Mouse (Mus musculus) liver, postnatal 0 days (tissue): ENCODE data around the gene Olfml2a. TPM values are rescaled to one million over a fixed set of nuclear protein-coding genes. Genes with fewer than 3 reads are reported as not detected.
A peak's percentile ranks its signal among the peaks of the same experiment; 100 is the strongest.

ENCODE experiments used
- ATAC-seq: fragments of 200-750 bp; cut with Nextera tagmentation; 2 replicates; pipeline ENCODE4 v1.8.0; 2017; ENCODE audit warnings: mild to moderate bottlenecking, moderate library complexity
- DNase-seq: peaks from one replicate; pipeline ENCODE4 v3.0.0-alpha.2; 2016
- H3K27ac ChIP-seq: fragments of 300-500 bp; sonication (generic); 2 replicates; pipeline ENCODE4 v1.5.1; 2014; ENCODE audit warnings: antibody characterized with exemption, moderate library complexity, mild to moderate bottlenecking, low read depth
- H3K27me3 ChIP-seq: fragments of 300-500 bp; sonication (generic); 2 replicates; pipeline ENCODE4 v1.6.1; 2014; ENCODE audit warnings: low read length, control low read depth, mixed read lengths; ENCODE audit not compliant: insufficient read depth
- H3K36me3 ChIP-seq: fragments of 300-500 bp; sonication (generic); replicated peaks from 2 replicates; pipeline ENCODE4 v1.6.1; 2014; ENCODE audit warnings: mild to moderate bottlenecking, control low read depth, low read length, moderate library complexity, mixed read lengths; ENCODE audit not compliant: insufficient read depth
- H3K4me1 ChIP-seq: fragments of 300-500 bp; sonication (generic); 2 replicates; pipeline ENCODE4 v1.6.1; 2014; ENCODE audit warnings: antibody characterized with exemption, mild to moderate bottlenecking, control low read depth; ENCODE audit not compliant: insufficient read depth
- H3K4me2 ChIP-seq: fragments of 300-500 bp; sonication (generic); 2 replicates; pipeline ENCODE4 v1.6.1; 2014; ENCODE audit warnings: low read depth, mild to moderate bottlenecking, low read length, moderate library complexity, mixed read lengths
- H3K4me3 ChIP-seq: fragments of 300-500 bp; sonication (generic); 2 replicates; pipeline ENCODE4 v1.5.1; 2014; ENCODE audit warnings: low read depth, low read length
- H3K9ac ChIP-seq: fragments of 300-500 bp; sonication (generic); replicated peaks from 2 replicates; pipeline ENCODE4 v1.6.1; 2014; ENCODE audit warnings: mild to moderate bottlenecking, moderate library complexity
- H3K9me3 ChIP-seq: fragments of 300-500 bp; sonication (generic); 2 replicates; pipeline ENCODE4 v1.6.1; 2016; ENCODE audit warnings: mild to moderate bottlenecking, control low read depth, low read length, mixed read lengths
- CTCF ChIP-seq: sonication (generic); IDR thresholded peaks from 2 replicates; pipeline ENCODE4 v1.5.1; 2016; ENCODE audit warnings: antibody characterized with exemption, low read depth
- EP300 ChIP-seq: IDR thresholded peaks from 2 replicates; pipeline ENCODE4 v1.6.1; 2016; ENCODE audit warnings: antibody characterized with exemption, low read depth, mild to moderate bottlenecking
- WGBS: fragments of 180-500 bp; shearing (Covaris S2); extraction: QIAGEN DNeasy Blood & Tissue Kit; methylation state at CpG from one replicate; pipeline ENCODE4 v1.1.7; 2014; ENCODE audit not compliant: insufficient replicate concordance; 5-methylcytosine and 5-hydroxymethylcytosine counted together
- polyA plus RNA-seq: library from polyadenylated mRNA; unstranded; fragments of >200 nt; fragmentation: Nextera tagmentation; extraction: Ambion mirVana; gene quantifications from 2 replicates; pipeline ENCODE4 v1.2.1, GENCODE M21; 2015

The Olfml2a gene
- polyA plus RNA-seq, 1 experiment from 2014 or later, result 0.06 TPM

- WGBS, result 51% methylated on average over 4 of the region's 4 CpGs
- no peak overlapping the region for H3K27ac ChIP-seq
- H3K4me1 ChIP-seq, result peaks cover 32% of the 10 kb centered on the region
- ATAC-seq (no peak), DNase-seq (no peak)
- no peak for TF ChIP-seq CTCF
- TF ChIP-seq EP300, result no peak
- H3K4me3 ChIP-seq, result no peak overlapping the region
- H3K9me3 ChIP-seq, result no peaks in the 10 kb centered on the region
- H3K4me2 ChIP-seq, result no peak overlapping the region
- H3K36me3 ChIP-seq, result peaks cover 39% of the 10 kb centered on the region
- no peak overlapping the region for H3K9ac ChIP-seq
- no peaks in the 10 kb centered on the region for H3K27me3 ChIP-seq
Measured at GRCm38 (mm10) chr2:38999381-38999780, 67.6 kb downstream of the Olfml2a start.

GRCm38 (mm10) chr2:38999910-39000586, 68.3 kb downstream of the Olfml2a start:
- H3K36me3 ChIP-seq, result peaks cover 39% of the 10 kb centered on the region
- no peak for TF ChIP-seq EP300
- H3K9ac ChIP-seq, result no peak overlapping the region
- DNase-seq (peak; percentile 20), ATAC-seq (no peak)
- no peak overlapping the region for H3K4me3 ChIP-seq
- H3K27me3 ChIP-seq, result no peaks in the 10 kb centered on the region
- H3K27ac ChIP-seq, result no peak overlapping the region
- H3K4me1 ChIP-seq, result peaks cover 34% of the 10 kb centered on the region
- H3K9me3 ChIP-seq, result no peaks in the 10 kb centered on the region
- WGBS, result 64% methylated on average over 8 of the region's 8 CpGs
- no peak overlapping the region for H3K4me2 ChIP-seq

GRCm38 (mm10) chr2:39000587-39000919, 68.8 kb downstream of the Olfml2a start:
- TF ChIP-seq EP300 (no peak), CTCF (no peak)
- no peak overlapping the region for H3K27ac ChIP-seq
- peaks cover 39% of the 10 kb centered on the region for H3K36me3 ChIP-seq
- peaks cover 34% of the 10 kb centered on the region for H3K4me1 ChIP-seq
- DNase-seq, result no peak
- 75% methylated on average over 4 of the region's 4 CpGs for WGBS
- no peak overlapping the region for H3K4me2 ChIP-seq
- H3K9ac ChIP-seq, result no peak overlapping the region
- H3K4me3 ChIP-seq, result no peak overlapping the region
- ATAC-seq, result no peak
- H3K9me3 ChIP-seq, result no peaks in the 10 kb centered on the region
- H3K27me3 ChIP-seq, result no peaks in the 10 kb centered on the region

- H3K9me3 ChIP-seq, result no peaks in the 10 kb centered on the region
- TF ChIP-seq CTCF, result no peak
- H3K4me3 ChIP-seq, result no peak overlapping the region
- H3K4me2 ChIP-seq, result peak overlapping the region; percentile 92; the same call in 1 of the 2 replicates
- no peaks in the 10 kb centered on the region for H3K27me3 ChIP-seq
- WGBS, result 56% methylated on average over 3 of the region's 3 CpGs
- H3K9ac ChIP-seq, result no peak overlapping the region
- H3K4me1 ChIP-seq, result peaks cover 44% of the 10 kb centered on the region
- H3K36me3 ChIP-seq, result peaks cover 39% of the 10 kb centered on the region
- no peak for DNase-seq
- ATAC-seq, result no peak
- no peak overlapping the region for H3K27ac ChIP-seq
Measured at GRCm38 (mm10) chr2:39001866-39002265, 70.1 kb downstream of the Olfml2a start.

- ATAC-seq, result no peak
- no peaks in the 10 kb centered on the region for H3K9me3 ChIP-seq
- peaks cover 43% of the 10 kb centered on the region for H3K4me1 ChIP-seq
- H3K9ac ChIP-seq, result peak overlapping the region; percentile 89
- no peak for DNase-seq
- 28% methylated on average over 8 of the region's 8 CpGs for WGBS
- TF ChIP-seq EP300, result no peak
- H3K4me3 ChIP-seq, result peak overlapping the region; percentile 93
- H3K27me3 ChIP-seq, result no peaks in the 10 kb centered on the region
- H3K36me3 ChIP-seq, result peaks cover 39% of the 10 kb centered on the region
- peak overlapping the region; percentile 87; the same call in 1 of the 2 replicates for H3K27ac ChIP-seq
- H3K4me2 ChIP-seq, result peak overlapping the region; percentile 92
Measured at GRCm38 (mm10) chr2:39003106-39003505, 71.3 kb downstream of the Olfml2a start.

- Histone ChIP-seq H3K9me3 (no peaks in the 10 kb centered on the region), H3K4me2 (peak overlapping the region; percentile 92), H3K4me3 (peak overlapping the region; percentile 93), H3K36me3 (peaks cover 39% of the 10 kb centered on the region), H3K27ac (peak overlapping the region; percentile 87; the same call in 1 of the 2 replicates), H3K4me1 (peaks cover 41% of the 10 kb centered on the region), H3K27me3 (no peaks in the 10 kb centered on the region), H3K9ac (peak overlapping the region; percentile 89)
- TF ChIP-seq CTCF (no peak), EP300 (no peak)
- DNase-seq (no peak), ATAC-seq (no peak)
- WGBS, result 43% methylated on average over 5 of the region's 5 CpGs
Measured at GRCm38 (mm10) chr2:39003512-39003911, 71.7 kb downstream of the Olfml2a start.
